Mouse (Mus musculus): Measurements from ENCODE around the gene Rarres1. TPM values are rescaled to one million over a fixed set of nuclear protein-coding genes. Genes with fewer than 3 reads are reported as not detected.

Gene Rarres1
- total RNA-seq, 2 experiments from 2014 or later, result not detected

DNA sequence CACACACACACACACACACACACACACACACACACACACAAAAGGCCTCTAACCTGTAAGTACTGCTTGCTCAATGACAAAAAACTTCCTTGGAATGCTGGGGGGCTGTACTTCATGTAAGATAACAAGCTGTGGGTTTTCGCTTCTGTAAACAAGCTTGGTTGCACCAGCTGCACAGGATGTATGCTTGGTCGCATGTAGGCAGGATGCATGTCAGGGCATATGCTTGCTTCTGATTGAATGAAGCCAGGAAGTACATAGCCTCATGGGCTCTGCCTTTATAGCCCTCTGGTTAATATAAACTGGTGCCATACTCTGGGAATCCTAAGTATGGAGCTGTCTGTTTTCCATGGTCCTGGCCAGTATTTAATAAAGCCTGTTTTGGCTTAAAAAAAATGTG, 17.3 kb downstream of the Rarres1 start:
- no peak for ATAC-seq (replicated peaks; ENCODE audit: low FRiP score, low TSS enrichment, poor library complexity, severe bottlenecking)

DNA sequence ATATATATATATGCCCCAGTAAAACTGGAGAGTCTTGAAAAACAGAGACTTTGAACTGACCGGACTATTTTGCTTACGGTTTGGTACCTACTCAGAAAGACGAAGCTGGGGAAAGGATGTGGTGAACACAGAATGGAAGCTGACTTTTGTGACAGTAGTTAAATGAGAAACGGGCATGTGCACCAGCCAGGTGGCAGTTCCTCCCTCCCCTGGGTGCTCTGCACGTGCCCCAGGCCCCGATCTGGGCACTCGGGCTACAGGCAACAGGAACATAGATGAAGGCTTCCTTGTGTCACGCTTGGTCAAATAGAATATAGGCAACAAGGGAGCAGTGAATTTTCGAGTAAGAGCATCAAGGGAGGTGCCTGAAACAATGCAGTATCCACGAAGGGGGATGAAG, 19.0 kb downstream of the Rarres1 start:
- no peak for ATAC-seq (replicated peaks; ENCODE audit: low FRiP score, low TSS enrichment, poor library complexity, severe bottlenecking)

DNA sequence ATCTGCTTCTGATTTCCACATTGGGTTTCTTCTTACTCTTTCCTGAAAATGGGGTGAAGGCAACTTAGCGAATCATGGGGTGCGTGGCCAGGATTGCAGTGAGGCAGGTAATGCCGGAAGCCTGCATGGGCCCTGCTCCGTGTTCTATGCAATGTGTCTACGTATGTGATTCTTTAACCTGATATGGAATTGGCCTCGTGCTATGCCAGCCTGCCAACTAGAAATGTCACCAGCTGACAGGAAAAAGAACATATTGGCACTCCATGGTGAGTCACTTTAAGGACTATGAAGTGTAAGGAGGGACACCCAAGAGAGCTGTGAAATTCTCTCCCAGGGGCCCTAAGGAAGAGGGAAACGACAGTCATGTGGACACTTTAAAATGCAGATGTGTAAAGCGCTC, 22.2 kb downstream of the Rarres1 start:
- no peak for ATAC-seq (replicated peaks; ENCODE audit: low FRiP score, low TSS enrichment, poor library complexity, severe bottlenecking)

DNA sequence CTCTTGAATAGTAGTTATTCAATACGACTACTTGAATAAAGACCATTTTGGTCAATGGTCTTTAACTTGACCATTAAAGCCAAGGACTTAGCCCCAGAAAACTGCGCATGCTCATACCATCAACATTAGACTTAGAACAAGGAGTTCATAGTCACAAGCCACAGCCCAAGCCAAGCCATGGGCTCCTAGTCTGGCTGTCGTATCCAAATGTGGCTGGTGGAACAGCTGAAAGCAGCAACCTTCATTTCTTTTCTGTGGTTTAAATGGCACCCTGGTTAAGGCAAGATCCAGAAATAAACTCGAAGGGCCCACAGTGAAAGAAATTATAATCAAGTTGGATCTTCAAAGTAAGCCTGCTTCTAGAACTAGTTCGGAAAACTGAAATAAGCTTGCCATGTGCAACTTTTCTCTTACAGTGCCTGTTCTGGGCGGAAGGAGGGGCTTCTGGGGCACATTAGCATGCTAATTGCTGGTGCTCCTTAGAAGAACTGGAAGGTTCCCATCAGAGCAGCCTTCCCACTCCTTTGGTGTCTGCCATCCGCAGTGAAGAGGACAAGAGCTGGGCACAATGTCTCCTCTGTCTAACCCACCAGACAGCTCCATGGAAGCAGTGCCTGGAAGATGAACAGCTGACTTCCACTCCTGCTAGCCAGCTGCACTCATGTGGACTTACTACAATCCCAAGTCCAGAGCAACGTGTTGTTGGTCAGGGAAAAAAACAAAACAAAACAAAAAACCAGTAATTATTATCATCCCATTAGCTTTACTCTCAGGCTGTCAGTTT, 23.0 kb downstream of the Rarres1 start:
- no peak for ATAC-seq (replicated peaks; ENCODE audit: low FRiP score, low TSS enrichment, poor library complexity, severe bottlenecking)

DNA sequence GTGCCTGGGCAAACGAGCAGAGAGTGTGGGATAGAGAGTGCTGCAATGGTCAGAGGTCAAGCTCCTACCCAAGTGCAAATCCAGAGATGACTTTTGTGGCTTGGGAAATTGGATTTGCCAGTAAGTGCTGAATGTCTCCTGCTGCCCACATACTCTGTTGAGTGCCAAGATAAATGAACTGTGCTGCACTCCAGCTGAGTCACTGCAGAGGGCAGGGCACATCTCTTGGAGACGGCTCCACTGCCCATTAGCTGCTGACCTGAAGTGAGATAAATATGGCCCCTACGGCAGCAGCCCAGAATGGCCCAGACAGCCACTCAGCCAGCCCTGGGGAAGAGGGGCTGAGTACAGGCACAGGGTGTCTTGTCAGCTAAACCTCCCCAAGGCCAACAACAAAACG, 25.2 kb downstream of the Rarres1 start:
- no peak for ATAC-seq (replicated peaks; ENCODE audit: low FRiP score, low TSS enrichment, poor library complexity, severe bottlenecking)

DNA sequence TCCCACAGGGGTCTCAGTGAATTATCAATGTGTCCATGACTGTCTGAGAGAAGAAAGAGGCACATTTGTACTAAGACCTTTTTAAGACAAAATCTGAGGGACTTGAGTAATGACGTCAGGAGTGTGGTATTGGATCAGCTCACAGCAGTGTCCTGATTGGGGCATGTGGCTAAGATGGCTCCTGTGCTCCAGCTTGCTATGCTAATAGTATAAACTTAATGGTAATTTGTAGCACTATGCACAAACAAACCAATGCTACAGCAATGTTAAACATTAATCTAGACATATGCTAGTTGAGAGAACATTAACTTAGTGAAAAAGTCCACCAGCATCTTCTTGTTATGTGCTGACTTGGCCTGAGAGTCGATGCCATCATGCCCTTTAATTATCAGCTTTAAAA, 30.1 kb downstream of the Rarres1 start:
- ATAC-seq (replicated peaks; ENCODE audit: low FRiP score, low TSS enrichment, poor library complexity, severe bottlenecking), result no peak

DNA sequence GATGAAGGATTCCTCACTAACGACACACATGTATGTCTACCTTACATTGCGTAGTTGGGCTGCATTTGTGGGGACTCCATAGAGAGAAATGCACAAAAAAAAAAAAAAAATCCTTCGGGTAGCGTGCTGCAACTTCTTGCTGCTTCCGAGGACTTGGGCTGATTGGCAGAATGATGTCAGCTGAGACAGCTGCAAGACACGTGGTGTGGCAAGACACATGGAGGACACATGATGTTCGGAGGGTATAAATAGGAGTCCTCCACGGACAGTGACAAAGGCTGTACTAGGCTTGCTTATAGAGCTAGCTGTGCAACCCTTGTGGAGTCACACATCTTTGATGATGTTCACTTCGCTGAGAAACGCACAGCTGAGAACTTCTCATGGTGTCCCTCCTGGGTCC, 32.9 kb downstream of the Rarres1 start:
- no peak for ATAC-seq (replicated peaks; ENCODE audit: low FRiP score, low TSS enrichment, poor library complexity, severe bottlenecking)

DNA sequence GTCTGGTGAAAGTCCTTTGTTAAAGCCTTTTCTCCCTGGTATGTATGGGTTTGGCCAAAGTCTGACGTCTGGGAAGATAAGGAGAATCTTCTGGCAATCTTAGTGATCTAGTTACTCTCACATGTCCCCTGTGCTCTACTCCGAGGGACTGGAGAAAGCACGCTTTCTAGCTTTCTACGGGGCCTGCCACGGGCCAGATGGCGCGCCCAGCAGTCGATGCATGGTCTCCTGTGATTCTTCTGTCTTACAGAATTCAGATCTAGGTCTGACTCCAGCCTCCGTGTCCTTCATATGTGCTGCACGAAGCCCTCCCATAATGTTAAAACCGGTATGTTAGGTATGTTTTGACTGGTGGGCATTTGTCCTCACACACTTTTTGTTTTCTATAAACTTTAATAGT, 35.5 kb downstream of the Rarres1 start:
- ATAC-seq (replicated peaks; ENCODE audit: low FRiP score, low TSS enrichment, poor library complexity, severe bottlenecking), result no peak

DNA sequence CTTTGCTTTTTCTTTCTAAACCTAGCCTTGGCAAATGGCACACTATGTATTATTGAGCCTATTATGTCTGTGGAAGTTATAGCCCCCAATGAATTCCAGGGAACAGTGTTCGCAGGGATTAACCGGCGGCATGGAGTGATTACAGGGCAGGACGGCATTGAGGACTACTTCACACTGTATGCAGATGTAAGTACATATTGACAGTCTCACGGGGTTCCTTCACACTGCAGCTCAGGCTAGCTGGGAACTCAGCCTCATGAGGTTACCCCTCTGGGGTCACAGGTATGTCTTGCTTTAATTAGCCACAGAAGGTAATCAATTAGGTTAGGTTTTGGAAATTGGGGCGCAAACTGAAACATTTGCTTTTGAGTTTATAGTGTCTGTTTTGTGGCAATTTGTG, 41.9 kb downstream of the Rarres1 start:
- ATAC-seq (replicated peaks; ENCODE audit: low FRiP score, low TSS enrichment, poor library complexity, severe bottlenecking), result no peak

DNA sequence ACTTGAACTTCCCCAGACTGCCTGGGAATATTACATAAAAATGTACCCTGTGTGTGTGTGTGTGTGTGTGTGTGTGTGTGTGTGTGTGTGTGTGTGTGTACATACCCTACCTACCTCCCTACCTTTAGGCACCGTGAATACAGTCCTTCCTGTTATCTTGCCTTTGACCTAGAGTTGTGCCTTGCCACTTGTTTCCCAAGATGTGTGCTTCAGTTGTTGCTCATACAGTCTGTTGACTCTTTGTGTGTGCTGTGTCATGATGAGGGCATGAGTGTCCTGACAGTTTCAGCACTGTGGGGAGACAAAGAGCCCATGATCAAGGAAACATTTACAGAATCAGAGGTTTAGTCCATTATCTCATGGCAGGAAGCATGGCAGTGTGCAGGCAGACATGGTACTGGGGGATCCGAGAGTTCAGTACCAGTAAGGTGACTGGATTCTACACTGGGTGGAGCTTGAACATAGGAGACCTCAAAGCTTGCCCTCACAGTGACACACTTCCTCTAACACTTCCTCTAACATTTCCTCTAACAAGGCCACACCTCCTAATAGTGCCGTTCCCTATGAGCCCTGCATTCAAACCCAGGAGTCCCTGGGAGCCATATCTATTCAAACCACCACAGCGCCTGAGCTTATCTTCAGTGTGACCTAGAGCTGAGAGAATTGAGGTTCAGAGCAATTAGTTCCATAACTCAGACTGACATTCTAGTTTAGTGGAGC, 43.8 kb downstream of the Rarres1 start:
- peak; percentile 93 for ATAC-seq (replicated peaks; ENCODE audit: low FRiP score, low TSS enrichment, poor library complexity, severe bottlenecking)

DNA sequence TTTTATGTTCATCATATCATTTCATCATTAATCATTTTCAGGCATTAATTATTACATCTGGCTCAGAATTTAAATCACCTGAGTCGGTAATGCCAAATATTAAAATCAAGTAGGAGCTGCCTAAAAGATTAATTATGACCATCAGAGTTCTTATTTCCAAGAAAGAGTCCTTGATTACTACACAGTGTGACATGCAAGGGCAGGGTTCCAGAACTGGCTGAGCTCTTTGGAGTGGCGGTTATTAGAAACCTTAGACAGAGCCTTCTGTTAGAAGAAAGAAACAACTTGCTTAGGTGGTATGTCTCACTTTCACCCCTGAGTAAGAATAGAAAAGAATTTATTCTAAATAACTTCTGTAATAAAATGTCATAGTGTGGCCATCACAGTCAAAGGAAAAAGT, 48.0 kb downstream of the Rarres1 start:
- ATAC-seq (replicated peaks; ENCODE audit: low FRiP score, low TSS enrichment, poor library complexity, severe bottlenecking), result no peak

DNA sequence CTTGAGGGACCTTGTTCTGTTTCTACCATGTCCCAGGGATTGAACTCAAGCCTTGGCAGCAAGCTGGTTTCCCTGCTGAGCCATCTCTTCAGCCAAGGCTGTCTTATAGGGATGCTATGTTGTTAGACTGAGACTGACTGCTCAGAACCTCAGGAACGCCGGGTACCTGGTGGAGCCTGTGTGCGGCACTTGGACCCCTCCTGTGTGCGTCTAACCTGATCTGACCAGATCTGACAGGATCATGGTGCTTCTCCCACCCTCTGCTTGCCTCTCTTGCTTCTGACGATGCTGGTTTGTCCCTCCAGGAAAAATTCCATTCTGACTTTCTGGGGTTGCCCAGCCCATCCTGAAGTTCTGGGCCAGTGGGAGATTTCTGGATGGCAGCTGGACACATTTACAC, 48.7 kb downstream of the Rarres1 start:
- no peak for ATAC-seq (replicated peaks; ENCODE audit: low FRiP score, low TSS enrichment, poor library complexity, severe bottlenecking)

DNA sequence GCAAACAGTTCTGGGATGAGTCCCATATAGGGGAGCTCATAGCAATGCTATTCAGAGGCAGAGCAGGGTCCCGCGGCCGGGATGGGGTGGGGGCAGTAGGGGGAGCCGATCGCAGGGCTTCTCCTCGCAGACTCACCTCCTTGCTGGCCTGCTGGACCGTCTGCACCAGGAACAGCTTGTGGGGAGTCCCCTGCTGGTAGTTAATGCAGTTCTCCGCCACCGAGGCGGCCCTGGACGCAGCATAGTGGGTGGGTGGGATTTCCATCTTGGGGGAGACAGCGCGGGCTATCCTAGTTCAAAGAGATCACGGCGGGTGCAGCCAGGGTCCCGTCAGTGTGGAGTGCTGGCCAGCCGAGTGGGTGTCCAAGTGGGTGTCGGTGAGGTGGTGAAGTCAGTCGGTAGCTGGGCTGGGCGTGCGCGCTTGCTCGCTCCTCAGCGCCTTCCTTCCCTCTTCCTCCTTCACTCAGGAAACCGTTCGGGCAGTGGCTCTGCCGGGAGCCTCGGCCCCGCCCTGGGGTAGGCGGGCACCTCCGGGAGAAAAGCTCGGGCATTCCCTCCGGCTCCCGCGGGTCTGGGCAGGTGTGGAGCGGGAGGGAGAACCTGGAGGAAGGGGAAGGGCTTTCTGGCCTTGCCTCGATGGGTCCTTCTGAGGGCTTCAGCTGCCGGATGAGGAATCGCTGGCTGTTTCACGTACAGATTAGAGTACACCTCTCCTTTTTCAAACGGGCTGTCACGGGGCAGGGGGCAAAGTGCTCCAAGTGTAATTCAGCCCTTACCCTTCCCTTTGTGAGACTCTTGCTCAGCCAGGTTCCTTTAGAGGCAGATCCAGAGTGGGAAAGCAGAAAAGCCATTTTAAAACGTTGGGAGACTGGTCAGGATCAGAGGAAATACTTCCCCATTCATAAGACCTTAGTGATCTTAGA, 51.6 kb downstream of the Rarres1 start, which contains the start of gene Lxn:
Gene Lxn, minus strand, starts transcription at position 477 of the 923 bp plus-strand sequence.
- peak; percentile 94 for ATAC-seq (replicated peaks; ENCODE audit: low FRiP score, low TSS enrichment, poor library complexity, severe bottlenecking)

DNA sequence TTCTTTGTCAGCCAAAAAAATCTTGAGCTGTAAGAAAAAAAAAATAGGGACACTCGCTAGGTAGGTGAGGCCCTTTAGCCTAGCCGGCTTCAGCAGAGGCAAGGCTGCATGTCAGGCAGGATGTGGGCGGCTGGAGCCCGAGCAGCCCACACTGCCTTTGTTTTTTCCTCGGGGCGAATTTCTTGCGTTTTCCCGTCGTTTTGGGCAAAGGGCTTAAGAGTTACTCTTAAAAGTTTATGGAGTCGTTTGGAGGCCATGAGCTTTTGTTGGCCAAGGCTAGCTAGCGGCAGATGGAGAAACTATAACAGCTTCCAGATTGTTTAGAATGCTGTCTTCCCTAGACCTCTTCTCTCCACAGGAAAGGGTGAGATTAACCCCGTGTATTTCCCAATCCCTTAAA, 52.3 kb downstream of the Rarres1 start:
- ATAC-seq (replicated peaks; ENCODE audit: low FRiP score, low TSS enrichment, poor library complexity, severe bottlenecking), result peak; percentile 18; the same call in 1 of the 2 replicates

DNA sequence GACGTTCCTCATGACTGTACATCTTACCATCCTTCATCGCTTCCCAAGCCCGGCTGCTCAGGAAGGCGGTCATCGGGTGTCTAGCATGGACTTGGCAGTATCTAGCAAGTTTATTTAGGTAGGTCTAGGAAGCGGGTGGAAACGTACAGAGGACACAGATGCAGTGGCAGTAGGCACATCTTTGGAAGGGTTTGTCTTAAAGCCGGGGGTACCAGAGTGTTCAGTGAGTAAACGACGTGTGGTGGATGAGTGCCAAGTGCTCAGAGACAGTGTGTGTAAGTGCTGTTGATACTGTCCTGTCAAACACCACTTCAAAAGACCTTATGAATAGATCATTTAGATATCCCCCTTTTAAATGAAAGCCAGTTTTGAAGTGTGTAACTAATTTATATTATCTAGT, 52.7 kb downstream of the Rarres1 start:
- no peak for ATAC-seq (replicated peaks; ENCODE audit: low FRiP score, low TSS enrichment, poor library complexity, severe bottlenecking)

DNA sequence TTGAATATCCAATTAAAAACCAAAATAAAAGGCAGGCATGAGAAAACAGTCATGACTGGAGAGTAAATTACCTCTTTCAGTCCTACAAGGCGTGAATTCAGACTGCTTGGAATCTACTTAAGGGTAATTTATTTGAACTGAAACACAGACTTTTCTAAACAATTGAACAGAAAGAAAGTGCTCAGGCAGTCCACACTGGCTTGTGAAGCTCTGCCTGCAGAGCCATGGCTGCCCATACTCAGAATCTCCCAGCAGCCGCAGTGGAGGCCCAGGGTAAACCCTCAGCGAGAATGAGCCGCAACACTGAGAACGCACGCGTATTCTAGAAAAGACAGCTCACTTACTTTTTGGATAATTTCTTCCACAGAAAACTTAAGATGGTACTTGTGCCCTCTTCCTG, 53.3 kb downstream of the Rarres1 start:
- no peak for ATAC-seq (replicated peaks; ENCODE audit: low FRiP score, low TSS enrichment, poor library complexity, severe bottlenecking)

DNA sequence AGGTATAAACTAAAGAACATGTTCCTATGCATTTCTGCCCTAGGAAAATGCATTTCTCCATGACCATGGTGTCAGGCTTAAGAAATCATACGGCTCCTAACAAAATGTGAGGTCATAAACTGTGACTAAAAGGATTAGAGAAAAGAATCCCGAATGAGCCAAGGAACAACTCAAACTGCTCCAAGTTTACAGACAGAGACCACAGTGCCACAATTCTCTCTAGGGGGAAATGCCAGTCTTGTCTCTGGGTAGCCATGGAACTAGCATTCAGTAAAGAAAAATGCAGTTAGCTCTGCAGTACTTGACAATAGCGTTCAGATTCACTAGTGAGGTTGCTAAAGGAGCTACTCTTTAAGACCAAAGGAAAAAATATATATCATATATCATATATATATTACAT, 55.4 kb downstream of the Rarres1 start:
- no peak for ATAC-seq (replicated peaks; ENCODE audit: low FRiP score, low TSS enrichment, poor library complexity, severe bottlenecking)

DNA sequence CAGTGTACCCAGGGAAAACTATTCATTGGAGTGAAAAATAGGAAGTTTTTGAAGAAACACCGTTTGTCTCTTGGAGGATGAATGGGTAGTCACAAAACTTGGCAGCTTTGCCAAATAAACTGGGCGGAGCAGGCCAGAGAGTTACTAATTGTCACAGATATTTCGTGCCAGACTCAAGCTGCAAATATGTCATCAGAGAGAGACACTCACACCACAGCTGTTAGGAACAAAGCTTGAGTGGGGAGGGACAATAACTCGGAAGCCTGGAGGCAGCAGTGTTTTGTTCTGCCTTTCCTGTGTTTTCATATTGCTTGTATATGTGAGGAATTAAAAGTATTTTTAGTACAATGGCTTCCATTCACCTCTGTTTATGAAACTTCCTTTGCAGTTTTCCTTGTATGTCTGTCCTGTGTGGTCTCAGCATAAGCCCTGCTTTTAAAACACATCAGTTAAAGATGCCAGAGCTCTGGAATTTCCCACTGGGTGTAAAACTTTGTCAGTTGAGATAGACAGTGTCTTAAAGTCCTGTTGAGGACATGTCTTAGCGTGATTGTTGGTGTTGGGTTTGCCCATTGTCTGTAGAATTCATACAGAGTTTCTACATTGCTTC, 64.6 kb downstream of the Rarres1 start:
- ATAC-seq (replicated peaks; ENCODE audit: low FRiP score, low TSS enrichment, poor library complexity, severe bottlenecking), result no peak

DNA sequence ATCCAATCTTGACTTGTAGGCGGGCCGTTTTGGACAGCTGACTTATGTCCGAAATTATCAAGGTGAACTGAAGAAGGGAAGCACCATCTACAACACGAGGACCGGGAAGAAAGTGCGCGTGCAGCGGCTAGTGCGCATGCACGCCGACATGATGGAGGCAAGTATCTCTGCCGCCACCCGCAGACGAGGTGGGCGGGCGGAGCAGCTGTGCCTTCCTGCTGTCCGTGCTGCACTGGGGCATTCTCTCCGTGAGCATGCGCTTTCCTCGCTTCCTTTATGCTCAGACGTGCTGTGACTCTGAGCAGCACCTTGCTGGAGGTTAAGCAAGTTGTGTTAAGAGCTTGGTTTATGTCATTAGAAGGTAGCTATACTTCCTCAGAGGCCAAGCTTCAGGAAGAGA, 65.7 kb downstream of the Rarres1 start:
- no peak for ATAC-seq (replicated peaks; ENCODE audit: low FRiP score, low TSS enrichment, poor library complexity, severe bottlenecking)

DNA sequence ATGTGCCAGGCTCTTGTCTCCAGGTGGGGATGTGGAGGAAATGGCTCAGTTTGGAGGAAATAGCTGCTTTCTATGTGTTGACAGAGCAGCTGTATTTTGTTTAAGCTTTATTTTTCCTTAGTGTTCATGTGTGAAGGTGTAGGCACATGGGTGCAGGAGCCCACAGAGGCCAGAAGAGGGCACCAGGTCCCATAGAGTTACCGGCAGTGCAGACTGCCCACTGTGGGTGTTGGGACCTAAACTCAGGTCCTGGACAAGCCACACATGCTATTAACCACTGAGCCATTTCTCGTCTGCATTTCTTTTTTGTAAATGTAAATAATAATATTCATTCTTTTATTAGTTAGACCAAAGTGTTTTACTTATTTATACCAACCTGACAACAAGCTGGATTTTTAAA, 68.2 kb downstream of the Rarres1 start:
- ATAC-seq (replicated peaks; ENCODE audit: low FRiP score, low TSS enrichment, poor library complexity, severe bottlenecking), result no peak
